Mouse (Mus musculus) embryo, embryonic 10.5 days (tissue): ENCODE data around the gene Oit3.
A peak's percentile ranks its signal among the peaks of the same experiment; 100 is the strongest.

Experiments
- DNase-seq: peaks from one replicate; pipeline ENCODE4 v3.0.0-alpha.2; 2015; ENCODE audit warnings: low spot score

Oit3 gene

GRCm38 (mm10) chr10:59441735-59442134, at the start of gene Oit3:
Oit3 (minus strand) TSS chr10:59441778.
- DNase-seq = no peak

DNA sequence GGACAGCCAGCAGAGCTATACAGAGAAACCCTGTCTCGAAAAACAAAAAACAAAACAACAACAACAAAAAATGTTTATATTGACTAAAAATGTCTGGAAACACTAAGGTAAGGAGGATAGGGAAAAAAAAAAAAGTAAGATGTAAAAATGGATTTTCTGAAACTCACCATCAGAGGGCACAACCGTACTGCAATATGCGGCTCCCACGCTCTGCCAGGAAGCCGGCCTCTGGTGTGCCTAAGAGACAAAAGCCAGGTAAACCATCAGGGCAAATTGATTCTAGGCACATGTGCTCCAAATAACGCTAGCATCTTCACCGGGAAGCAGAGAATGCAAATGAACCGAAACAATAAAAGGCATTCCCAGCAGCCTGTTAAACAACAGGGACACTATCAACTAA, 49.3 kb upstream of the Oit3 start:
- DNase-seq = no peak

DNA sequence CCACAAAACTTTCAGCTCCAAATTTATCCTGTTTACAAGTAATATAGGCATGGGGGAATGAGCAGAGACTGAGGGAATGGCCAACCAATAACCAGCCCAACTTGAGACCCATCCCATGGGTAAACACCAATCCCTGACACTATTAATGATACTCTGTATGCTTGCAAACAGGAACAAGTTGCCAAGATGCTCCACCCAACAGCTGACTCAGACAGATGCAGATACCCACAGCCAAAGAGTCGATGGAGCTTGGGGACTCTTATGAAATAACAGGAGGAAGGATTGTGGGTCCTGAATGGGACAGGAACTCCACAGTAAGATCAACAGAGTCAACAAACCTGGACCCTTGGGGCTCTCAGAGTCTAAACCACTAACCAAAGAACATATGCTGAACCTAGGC, 47.8 kb upstream of the Oit3 start:
- no peak for DNase-seq

GRCm38 (mm10) chr10:59487351-59487750, 45.8 kb upstream of the Oit3 start:
- no peak for DNase-seq

GRCm38 (mm10) chr10:59484318-59484717, 42.7 kb upstream of the Oit3 start:
- no peak for DNase-seq

DNA sequence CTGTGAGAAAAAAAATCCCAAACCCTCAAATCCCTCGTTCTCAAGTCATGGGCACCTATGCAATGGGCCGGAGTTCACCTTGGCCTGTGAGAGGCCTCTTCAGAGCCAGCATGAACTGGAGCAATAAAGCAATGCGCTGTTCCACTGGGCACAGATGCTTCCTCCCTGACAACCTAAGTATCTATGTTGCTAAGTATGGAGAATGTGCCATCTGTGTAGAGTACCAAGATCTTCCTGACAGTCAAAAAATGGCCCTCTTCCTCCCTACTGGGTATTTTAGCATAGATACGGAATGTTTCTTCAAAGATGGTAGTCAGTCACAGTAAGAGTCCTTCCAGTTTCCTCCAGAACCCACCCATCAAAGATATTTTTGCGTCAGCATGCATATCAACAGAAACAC, 39.8 kb upstream of the Oit3 start:
- no peak for DNase-seq

- DNase-seq = no peak
These were observed 28.9 kb upstream of the Oit3 start for GRCm38 (mm10) chr10:59470451-59470850.

GRCm38 (mm10) chr10:59467297-59467696, 25.7 kb upstream of the Oit3 start:
- no peak for DNase-seq

DNA sequence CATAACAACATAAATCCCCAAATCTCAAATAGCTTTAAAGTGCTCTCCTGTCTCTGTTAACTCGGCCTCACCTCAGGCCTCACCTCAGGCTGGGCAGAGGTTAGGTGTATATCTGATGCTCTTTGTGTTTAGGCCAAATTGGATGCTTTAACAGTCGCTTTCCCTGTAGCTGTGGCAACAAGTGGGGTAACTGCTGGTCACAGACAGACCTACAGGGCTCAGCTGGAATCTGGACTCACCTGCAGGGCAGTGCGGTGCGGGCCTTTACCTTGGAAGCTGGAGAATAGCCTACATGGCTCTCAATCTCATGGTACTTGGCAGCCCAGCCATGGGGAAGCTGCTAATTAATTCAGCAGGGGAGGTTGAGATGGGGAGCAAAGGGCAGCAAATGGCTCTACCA, 25.0 kb upstream of the Oit3 start:
- DNase-seq = no peak

- DNase-seq = no peak
These were observed 24.0 kb upstream of the Oit3 start for GRCm38 (mm10) chr10:59465546-59465945.

DNA sequence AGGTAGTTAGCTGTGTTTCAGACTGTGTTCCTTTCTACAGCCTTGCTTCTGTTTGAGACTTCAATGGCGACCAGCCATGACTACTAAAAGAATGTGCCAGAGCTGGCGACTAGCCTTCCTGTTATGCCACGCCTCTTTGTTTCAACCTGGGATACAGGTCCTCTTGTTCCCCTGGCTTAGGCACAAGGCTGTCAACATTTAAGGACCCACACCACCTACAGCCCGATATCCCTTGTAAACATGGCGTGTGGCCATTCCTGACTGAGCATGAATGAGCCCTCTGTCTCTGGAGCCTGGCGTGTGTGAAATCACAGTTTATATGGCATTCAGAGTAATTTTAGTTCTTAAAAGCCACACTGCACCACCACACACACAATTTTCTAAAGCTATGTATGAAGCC, 20.7 kb upstream of the Oit3 start:
- DNase-seq = no peak

- no peak for DNase-seq
These were observed 18.2 kb upstream of the Oit3 start for GRCm38 (mm10) chr10:59459767-59460166.

- DNase-seq = no peak
These were observed 13.1 kb upstream of the Oit3 start for GRCm38 (mm10) chr10:59454631-59455030.

DNA sequence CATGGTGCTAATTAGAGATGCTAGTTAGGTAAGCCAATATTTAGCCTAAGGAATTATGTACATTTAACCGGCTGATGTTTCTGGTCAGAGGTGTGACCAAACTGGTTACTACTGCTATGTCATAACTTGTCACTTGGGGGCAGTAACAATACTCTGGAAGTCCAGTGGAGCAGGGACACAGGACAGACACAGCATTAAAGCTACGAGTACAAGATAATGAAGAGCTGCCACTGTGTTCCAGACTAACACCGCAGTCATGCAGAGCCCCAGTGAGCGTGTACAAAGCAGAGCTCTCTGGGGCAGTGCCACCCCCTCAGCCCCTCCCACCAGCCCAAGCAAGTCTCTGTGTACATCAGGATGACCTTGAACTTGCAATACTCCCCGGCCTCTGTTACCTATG, 10.3 kb upstream of the Oit3 start:
- DNase-seq = peak; percentile 78

DNA sequence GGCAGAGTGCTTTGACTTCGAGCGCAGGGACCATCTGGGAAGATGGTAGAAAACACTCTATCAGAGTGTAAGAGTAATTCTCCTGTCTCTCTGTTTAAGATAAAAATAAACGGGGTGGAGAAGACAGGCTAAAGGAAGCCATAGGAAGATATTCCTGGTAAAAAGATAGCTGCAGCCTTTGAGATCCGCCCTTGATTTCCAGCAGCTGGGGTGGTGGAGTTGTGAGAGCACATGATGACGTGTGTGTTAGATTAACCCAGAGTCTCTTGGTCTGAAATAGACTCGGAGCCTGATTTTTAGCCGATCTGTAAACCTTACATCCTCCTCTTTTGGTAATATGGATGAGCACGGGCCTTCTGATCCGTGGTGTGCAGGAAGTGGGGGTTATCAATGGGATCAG, 6.0 kb upstream of the Oit3 start:
- DNase-seq = no peak

GRCm38 (mm10) chr10:59446911-59447437, 5.4 kb upstream of the Oit3 start:
- no peak for DNase-seq

GRCm38 (mm10) chr10:59444635-59445034, 3.1 kb upstream of the Oit3 start:
- DNase-seq = peak; percentile 27

DNA sequence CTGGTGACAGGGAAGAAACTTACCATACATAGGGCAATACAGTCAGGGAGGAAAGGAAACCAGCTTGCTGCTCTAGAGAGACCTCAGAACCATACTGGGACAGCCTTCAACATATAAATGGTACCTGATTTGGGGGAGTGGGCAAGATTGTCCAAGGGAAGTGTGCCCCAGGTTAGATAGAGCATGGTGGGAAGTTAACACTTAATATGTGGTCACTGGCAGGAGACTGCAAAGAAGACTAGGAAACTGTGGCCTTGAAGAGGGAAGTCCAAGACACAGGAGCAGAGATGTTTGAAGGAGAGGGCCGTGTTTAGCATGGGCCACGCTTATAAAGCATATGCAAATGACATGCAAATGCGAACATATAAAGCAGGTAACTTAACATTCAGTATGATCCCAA, 2.5 kb upstream of the Oit3 start:
- DNase-seq = no peak

DNA sequence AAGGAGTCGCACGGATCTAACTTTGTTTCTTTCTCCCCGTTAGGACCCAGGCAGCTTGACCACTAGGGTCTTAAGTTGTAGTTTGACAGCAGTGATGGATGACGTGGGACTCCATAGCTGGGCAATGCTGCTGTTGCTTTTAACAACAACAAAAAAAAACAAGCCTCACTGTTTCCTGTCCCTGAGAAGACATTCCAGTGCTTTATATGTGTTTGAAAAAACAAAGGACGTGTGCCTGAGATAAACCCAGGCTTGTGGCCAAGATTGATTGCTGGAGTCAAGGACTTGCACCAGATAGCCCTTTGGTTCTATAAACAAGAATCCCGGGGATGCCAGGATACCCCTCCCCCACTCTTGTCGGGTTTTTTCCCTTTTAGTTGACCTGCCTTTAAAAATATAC, 1.6 kb upstream of the Oit3 start:
- peak; percentile 61 for DNase-seq

GRCm38 (mm10) chr10:59440177-59440576, 1.4 kb downstream of the Oit3 start:
- DNase-seq = no peak

GRCm38 (mm10) chr10:59439508-59439931, 2.1 kb downstream of the Oit3 start:
- DNase-seq = no peak

DNA sequence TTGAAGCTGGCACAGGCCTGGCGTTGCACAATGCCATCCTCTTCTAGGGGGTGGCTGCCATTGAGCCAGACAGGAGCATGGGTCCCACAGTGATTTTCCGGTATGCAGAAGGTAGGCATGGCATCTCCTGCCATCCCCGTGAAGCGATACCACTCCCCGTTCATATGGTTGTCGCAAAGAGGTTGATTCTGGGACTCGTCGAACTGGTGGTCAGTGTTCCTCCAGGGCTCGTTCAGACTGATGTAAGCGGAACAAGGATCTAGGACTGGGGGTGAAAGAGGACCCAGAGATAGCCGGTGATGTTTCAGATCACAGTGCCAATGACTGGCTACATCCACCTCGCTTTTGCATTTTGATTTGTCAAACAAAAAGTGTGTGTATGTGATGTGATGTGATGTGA, 2.9 kb downstream of the Oit3 start:
- DNase-seq = no peak

- DNase-seq = no peak
These were observed 5.8 kb downstream of the Oit3 start for GRCm38 (mm10) chr10:59435746-59436145.

DNA sequence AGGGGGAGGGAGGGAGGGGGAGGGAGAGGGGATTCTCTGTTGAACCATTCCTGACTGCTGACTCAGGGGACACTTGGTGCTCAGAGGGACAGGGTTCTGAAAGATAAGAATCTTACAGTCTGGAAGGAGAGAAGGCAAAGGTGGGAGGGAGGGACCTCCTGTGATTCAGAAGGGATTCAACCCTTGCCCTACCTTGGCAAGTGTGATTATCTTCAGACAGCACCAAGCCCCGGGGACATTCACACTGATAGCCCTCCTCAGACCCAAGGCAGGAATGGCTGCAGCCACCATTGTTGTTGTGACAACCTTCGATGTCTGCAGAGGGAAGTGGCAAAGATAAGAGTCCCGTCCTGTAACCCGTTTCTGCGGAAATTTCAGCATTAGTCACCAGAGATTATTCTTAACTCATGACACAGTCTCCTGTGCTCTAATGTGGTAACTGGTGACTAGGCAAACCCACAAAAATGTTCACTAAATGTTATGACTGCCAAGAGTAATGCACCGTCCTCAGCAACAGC, 10.8 kb downstream of the Oit3 start:
- DNase-seq = no peak
